Mouse (Mus musculus): ENCODE data around the gene Gpc6.

Gene Gpc6

DNA sequence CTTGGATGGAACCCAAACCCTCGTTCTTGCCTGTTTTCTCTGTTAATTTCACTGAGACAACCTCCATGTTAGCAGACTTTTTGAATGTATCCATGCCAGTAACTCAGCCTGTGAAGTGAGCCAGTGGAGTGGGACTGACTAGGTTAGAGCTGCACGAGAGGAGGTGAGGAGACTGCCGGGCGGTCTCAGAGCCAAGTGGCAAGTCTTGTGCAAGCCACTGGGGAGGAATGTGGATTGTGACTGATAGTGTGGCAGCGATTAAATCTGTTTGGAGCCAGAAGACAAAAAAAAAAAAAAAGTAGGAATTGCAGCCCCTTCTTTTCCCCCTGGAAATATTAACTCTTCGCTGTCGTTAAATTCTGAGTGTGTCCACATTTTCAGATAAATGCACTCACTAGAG lies 831.4 kb downstream of the Gpc6 start:
- DNase-seq, result no peak

DNA sequence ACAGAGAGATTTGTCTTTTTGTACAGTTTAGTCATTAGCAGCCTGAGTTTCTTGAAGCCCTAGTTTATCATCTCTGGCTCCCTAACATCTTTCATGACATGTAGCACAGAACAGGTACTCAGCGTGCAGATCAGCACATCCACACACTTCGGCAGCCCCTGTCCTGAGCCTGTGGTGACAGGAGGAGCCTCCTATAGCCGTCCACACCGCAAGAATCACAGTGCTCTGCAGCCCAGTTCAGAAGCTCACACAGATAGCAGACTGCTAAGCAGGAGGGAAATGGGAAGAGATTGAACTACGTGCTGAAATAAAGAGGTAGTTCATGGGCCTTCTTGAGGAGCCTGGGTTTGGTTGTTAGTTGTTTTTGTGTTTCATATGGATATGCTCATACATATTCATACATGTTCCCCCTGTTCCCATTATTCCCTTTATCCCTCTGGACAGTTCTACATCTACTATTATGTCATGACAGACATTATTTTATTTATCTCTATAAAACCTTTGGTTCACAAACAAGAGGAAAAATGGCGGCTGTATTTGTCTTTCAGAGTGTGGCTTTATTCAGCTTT lies 832.8 kb downstream of the Gpc6 start:
- DNase-seq, result no peak

DNA sequence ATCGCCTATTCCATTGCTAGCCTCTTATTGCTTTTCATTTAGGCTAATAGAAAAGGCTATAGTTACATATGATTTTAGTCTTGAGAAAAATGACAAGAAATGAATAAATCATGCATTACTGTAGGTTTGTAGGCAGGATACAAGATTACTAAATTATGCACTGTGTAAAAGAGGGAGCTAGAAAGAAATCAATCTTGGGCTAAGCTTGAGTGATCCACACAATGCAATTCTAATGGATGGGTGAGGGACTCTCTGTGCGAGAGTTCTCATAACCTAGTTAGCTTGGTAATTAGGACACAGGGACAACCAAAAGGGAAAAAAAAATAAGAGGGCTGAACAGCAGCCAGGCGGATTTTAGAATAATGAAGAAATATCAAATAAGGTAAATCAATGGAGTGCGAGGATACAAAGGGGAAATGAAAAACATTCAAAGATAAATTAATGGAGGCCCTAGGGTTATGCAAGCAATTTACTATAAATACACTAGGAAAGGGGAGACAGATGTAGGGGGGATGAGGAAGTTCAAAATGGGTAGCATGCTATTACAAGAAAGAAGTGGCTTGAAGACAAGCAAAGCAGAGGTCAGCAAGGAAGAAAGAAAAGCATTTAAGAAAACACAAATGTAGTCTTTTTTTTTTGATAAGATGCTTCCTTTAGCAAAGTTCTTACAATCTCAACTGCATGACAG lies 835.9 kb downstream of the Gpc6 start:
- no peak for DNase-seq

DNA sequence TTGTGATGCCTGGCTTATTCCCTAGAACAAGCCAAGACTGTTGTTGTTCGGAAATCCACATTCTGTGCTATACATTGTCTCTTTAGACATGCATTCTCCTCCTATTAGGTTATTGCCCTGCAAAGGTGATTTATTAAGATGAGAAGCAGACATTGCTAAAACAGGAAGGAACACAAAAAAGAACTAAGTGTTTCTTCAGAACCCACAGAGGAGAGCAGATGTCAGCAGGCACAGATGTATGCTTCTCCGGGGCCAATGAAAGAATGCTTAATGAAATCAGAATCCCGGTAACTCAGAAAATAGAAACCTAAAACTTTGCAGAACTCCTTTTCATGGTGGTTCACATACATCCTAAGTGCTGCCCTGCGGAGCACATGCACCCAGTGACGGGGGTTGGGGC lies 837.8 kb downstream of the Gpc6 start:
- no peak for DNase-seq

DNA sequence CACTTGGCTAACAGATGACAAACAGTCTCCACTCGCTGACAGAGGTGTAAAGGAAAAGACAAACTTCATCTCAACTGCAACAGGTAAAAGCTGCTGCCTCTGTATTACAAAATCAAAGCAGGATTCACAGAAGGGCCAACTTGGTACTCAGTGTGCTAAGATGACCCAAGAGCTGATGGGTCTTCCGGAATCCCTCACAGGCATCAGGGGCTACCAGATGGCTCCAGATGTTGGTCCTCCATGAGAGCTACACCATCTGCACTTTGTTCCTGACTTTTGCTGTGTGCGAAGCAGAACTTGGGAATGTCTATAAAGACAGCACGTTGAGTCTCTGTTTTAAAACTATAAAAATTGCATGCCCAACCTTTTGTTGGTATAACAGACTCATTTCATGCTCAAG lies 842.7 kb downstream of the Gpc6 start:
- DNase-seq, result no peak

DNA sequence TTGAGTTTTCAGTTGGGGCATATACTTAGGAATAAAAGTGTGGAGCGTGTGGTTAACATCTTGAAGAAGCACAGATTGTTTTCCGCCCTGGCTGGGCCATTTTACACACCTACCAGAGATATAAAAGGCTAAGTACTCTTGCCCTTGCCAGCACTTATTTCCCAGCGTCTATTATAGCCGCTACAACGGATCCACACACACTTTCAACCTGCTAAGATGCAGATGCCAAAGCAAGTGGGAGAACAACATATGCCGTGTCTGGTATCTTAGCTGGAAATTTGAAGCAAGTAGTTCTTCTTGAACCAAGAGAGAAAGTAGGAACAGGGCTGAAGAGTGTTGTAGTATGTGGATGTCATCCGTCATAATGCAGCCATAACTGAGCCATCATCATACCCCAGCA lies 843.6 kb downstream of the Gpc6 start:
- DNase-seq, result no peak

DNA sequence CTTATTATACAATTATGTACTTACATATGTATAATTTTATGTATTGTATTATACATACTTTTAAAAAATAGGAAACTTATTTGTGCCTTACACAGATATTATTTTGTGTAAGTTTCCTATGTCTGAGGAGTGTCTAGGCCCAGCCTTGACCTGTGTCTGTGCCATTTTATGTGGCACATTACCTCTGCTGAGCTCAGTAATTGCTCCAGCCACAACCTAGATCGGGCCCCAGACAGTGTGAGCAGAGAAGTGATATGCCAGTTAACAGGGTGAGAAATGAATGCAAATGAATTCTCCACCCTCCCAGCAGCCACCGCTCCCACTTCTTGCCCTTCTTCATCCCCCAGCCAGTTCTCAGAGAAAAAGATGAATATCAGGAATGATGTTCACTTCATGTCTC lies 848.3 kb downstream of the Gpc6 start:
- DNase-seq, result no peak

DNA sequence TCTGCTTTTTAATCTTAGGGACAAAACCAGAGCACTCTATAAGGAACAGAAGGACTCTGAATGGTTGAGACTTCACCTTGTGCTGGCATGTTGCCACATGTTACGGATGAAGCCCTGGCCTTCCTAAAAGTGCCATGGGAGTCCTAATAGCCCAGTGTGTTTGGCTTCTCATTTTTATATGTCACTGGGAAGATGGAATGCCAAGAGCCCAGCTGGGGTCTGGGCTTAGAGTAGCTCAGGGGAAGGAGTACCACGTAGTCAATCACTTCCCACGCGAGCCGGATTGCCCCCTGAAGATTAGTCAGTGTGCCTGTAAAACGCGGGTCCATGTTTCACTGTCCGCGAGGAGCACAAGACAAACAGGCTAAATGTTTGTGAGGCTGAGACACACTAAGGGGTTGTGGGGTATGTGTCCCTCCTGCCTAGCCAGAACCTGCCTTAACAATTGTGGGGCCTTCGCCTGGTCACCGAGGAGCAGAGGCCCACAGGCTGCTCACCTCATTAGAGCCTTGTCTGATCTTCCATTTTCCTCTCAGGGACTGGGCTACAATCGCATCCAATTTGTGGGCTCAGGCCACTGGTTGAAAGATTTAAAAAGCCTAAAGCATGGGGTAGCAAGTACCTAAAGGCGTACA lies 852.9 kb downstream of the Gpc6 start:
- DNase-seq, result no peak

DNA sequence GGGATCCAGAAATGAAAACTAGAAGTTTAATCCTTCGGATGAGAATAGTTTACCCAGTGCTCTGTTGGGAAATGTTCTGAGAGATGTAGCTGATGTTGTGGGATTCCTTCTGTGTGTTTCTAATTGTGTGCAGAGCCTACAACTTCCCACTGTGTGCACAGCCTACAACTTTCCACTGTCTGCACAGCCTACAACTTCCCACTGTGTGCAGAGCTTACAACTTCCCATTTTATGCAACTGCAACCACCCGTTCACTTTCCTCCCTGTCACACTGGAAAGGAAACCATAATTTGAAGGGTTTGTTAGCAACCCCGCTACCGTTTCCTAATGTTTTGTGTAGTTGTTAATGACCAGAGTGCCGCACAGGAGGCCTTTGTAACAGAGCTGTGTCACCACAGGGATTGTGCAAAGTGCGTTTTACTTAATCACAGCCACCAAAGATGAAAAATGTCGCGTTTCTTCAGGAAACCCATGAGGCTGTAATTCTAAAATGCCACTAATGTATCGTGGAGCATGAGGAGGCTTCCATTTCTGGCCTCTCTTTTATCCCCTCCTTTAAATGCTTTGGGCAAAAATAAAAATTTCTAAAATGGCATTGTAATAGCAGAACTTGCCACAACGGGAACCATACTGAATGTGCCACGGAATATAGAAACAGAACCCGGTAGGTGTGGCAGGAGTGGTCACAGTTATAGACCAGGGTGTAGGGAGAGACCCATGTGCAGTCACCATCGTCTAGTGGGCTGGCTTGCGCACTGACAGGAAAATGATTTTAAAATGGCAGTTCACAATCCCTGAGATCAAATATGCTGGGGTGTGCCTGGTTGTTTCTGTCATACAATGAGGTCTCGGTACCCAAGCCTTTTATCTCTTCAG lies 853.7 kb downstream of the Gpc6 start:
- DNase-seq, result no peak

DNA sequence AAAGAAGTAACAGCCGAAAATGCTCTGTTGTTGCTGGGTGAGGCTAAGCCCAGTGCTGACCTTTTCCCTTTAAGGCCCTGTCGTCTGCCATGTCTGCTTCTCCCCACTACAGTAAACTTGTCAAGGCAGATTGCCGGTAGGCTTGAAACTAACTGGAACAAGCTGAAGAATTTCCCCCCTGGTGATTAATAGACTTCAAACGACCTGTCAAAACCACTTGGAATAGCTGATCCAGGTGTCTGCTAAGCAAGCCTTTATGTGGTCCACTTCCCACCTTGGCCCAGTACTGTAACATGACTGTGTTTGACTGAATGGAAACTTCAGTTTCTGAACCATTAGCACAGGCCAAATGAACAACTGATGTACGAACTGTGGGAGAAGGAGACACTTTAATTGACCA lies 856.6 kb downstream of the Gpc6 start:
- no peak for DNase-seq

DNA sequence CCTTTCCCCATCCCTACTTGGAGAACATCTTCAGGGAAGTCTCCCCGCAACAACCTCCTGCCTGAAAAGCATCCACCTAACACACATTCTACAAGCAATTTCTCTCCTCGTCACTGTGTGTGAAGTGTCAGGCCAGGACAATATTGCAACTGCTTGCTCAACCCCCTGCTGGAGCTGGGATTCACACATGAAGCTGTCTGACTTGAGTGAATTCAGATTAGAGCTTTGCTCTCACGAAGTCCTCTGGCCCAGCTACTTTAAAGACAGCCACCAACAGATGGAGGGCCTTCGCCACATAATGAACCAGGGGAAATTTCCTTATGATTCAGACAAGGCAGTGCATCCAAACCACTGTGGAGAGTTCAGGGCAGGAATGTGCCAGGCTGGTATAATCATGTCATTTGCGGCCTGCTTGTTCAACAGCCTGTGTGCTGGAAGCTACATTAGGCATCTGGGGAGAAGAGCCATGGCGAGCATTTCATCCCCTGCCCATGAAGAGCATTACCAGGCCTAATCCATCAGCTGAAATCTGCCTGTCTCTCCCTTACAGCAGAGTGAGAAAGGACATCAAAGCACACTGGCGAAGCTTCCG lies 858.7 kb downstream of the Gpc6 start:
- DNase-seq, result no peak

DNA sequence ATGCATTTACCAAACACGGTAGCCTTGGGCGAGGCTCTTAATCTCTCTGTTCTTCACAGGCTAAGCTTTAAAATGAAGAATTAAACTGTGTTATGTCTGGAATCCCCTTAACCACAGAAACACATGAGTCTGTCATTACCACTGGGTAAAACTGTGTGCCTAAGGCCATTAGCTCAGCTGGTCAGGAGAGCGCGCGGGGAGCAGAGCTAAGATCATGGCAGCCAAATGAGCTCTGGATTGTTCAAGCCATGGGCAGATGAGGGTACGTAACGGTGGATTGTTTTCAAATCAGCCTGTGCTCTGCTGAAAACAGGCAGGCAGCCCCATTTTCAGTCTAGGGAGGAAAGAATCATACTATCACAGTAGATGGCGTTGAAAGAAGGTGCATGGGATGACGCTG lies 859.8 kb downstream of the Gpc6 start:
- no peak for DNase-seq

DNA sequence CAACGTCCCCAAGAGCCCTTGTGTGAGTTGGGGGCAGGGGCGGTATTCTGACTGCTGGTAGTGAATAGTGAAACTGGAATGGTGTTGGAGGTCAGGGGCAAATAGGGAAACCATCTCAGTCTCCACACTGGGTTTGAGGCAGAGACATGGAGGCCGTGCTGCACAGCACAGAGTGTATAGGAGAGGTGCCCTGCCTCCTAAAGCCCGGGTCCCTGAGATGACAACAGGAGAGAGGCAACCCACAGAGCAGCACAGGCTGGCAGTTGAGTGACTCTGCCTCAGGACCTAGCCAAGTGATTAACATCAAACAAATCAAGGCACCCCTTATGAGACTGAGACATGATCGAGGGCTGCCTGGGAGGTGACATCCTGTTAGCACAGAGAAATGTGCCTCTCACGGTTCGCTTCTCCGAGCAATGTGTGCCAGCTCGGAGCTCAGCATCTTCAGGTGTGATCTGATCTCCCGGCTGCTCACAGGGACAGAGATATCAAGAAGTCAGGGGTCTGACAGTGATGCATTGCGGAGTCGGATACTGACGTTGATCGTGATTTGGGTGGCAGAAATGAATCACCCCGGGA lies 860.5 kb downstream of the Gpc6 start:
- no peak for DNase-seq

DNA sequence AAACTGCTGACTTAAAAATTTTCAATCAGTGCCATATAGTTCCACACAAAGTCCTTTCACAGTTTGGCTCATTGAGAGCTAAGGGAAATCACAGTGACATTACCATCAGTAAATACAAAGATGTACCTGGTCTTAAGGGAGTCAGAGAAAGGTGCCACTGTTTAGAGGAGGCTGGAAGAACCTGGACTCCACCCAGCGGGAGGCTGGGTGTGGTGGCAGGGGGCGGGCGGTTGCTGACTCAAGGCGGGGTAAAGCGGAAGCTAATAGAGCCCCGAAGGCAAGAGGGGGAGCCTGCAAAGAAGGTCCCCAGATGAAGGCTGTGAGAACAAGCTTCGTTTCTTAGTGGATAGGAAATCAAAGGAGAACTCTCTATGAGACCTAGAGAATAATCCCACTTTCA lies 861.5 kb downstream of the Gpc6 start:
- no peak for DNase-seq

DNA sequence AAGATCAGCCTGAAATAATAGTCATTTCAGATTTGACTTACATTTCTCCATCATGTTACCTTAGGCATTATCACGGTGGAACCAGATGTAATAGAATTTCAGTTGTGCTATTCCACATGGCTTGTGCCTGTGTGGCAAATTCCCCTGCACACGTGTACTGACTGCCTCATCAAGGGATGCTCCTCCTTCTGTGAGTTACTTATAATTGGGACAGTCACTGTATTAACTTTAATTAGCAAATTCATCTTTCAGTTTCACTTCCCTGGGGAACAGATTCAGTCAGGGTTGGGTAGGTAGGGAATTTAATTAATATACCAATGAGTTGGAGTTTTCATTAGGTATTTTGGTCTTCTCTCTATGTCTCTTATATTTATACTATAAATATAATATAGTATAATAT lies 869.8 kb downstream of the Gpc6 start:
- DNase-seq, result no peak

DNA sequence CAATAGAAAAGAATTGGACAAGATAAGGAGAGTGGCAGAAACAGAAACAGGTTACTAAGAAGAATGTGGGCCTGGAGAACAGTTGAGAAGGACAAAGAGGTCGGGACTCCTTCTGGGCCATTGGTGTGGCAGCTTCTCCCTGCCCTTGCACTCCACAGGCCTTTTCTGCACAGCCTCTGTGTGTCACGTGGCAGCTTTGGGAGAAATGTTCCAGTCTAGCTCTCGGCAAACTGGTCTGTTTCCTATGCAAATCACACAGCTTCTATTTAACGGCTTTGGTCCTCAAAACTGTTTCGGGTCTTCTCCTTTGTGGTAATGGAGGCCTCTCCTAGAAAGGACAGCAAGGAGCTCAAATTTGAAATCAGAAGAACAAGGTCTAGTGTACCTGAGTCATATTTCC lies 871.5 kb downstream of the Gpc6 start:
- no peak for DNase-seq

DNA sequence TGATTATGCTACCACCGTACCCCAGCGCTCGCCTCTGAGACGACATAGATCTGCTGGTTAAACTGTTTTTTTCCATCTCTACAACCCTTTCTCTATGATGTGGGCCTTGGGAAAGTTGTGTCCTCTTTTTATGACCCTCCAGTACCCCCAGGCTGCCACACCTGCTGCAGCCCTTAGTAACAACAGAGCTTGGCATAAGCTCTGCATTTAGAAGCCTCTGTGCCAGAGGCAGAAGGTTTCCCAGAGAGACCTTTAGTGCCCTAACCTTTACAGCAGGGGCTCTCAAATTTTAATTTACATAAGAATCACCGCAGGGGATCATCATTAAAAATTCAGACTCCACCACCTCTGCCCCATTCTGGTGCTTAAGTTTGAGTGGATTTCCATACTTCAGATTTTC lies 875.3 kb downstream of the Gpc6 start:
- no peak for DNase-seq

DNA sequence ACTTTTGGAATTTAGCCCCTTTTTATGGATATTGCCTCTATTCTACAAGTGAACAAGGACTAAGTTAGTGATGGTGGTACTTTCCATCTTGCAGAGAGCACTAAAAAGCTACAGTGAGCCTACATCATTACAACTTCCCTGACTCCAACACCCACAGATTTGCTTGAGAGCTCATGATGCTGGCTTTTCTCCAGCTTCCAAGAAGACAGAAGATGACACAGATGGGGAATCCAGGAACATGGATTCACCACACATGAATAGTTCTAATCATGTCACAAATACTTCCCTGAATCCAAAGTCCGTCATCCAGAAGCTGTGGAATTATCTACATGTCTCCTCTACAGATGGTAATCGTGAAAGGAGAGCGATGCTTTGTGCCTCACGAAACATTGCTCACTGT lies 882.7 kb downstream of the Gpc6 start:
- no peak for DNase-seq

DNA sequence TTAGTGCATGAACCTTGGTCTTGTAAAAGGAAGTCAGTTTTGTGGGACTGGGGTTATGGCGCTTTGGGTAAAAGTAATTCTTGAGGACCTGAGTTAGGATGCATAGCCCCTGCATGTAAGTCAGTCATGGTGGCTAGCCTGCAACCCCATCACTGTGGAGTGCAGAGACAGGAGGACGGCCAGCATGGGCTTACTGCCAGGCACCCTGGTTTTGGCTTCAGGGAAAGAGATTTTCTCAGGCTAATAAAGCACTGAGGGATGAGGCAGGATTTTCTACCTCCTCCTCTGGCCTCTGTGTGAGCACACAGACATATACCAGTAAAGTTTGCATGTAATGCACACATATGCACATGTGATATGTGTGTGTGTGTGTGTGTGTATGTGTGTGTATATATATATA lies 883.2 kb downstream of the Gpc6 start:
- DNase-seq, result no peak

DNA sequence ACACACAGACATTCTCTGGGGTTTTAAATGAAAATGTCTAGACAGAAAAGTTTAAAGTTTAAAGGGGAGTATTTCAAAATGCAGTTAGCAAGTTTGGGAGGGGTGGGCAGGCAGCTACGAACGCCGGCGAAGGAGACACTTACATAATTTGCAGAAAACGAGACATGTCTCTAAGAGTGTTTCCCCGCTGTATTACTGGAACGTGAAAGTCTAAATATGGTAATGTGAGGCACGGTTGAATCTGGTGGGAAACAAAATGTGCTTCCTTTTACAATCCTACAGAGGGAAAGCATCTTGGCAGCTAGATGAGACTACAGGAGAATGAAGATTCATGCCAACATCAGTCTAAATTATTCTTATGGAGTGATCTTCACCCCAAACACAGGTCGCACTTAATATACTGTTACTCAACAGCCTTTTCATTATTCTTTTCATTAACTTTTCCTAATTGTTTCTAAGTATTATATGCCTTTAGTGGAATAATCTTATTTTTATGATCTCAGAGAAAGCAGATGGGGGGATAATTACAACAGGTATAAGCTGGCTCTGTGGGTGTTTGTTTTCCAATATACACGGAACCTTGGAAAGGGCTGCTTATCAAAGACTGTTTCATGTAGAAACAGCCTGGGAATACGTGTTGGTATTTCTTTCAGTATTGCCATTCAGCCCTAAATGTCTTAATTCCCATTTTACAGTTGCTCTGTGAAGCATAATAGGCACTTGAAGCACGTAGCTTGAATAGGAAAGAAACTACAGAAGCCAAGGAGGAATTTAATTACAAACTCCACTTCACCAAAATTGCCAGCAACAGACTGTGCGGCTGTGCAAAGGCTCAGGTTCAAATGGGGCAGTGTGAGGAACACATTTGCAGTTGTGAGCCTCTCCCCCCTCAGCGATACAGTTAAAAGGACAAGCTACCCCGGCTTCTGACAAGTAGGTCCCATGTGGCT lies 885.5 kb downstream of the Gpc6 start:
- DNase-seq, result no peak

DNA sequence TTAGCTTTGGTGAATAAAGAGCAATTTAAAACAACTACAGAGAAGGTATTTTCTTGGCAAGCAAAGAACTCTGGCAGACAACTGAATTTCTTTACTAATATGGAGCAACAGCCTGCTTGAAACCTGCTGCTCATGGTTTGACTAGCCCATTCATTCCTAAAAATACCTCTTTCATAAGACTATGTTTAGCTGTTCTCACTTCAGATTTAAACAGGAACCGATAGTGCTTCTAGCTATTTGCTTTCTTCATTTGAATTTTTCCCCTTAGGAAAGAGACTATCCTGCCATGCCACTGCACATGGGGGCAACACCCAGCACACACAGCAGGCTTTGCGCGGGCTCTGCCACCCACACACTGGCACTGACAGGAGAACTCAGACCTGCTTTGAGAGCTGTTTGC lies 888.4 kb downstream of the Gpc6 start:
- no peak for DNase-seq

DNA sequence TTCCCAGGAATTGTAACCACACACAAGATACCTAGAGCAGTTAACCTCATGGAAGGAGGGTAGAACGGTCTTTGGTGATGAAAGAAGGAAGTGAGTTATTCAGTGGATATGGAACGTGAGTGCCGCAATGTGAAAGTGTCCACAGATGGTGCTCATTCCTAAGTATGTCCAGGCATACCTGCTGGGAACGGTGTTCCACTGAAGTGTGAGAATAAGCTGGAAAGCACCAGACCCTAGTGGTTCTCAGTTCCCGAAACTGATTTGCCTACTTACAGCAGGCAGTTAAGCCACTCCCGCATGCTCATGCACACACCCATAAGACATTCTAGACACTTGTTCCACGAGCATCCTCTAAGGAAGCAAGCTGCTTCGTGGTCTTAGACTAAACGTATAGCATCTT lies 890.9 kb downstream of the Gpc6 start:
- no peak for DNase-seq

Data from kidney, adult 18-20 months (tissue).